Mouse (Mus musculus) megakaryocyte, embryonic 14.5 days (primary cell): ENCODE data around the gene Krtcap2.

ENCODE experiments used
- FLI1 ChIP-seq: IDR thresholded peaks from 2 replicates; pipeline ENCODE4 v1.6.1; 2012; ENCODE audit warnings: low read length, inconsistent platforms, mixed read lengths
- GATA1 ChIP-seq: IDR thresholded peaks from 3 replicates; pipeline ENCODE4 v1.6.1; 2012; ENCODE audit warnings: mixed read lengths, low read length, inconsistent platforms, borderline replicate concordance

DNA sequence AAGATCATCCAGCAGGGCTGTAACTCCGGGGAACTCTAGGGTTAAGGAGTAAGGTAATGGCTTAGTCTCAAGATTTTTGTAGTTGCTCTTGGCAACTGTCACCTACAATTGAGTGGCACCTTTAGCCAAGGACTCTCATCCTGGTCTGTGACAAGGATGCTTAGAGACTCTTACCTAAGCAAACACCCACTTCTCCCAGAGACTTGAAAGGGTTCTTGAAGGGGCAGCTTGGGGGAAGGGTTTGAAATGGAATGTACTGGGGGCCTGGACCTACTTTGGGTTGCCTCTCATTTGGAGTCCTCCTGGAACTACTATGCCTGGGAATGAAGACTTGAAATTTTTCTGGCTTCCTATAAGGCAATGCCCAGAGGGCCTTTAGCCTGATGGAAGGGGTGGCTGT lies 27.5 kb upstream of the Krtcap2 start:
- no peak for TF ChIP-seq GATA1
- TF ChIP-seq FLI1, result no peak
